Mouse (Mus musculus) C2C12 (cell line): ENCODE results near the gene Ahsa1. TPM values are rescaled to one million over a fixed set of nuclear protein-coding genes. Genes with fewer than 3 reads are reported as not detected.

Experiments
- H3K27me3 ChIP-seq: one replicate; pipeline ENCODE4 v1.6.1; 2011; ENCODE audit not compliant: control insufficient read depth, insufficient read depth, insufficient read length
- H3K36me3 ChIP-seq: one replicate; pipeline ENCODE4 v1.6.1; 2011; ENCODE audit not compliant: control insufficient read depth, insufficient read depth
- H3K4me3 ChIP-seq: one replicate; pipeline ENCODE4 v1.5.1; 2011; ENCODE audit warnings: mild to moderate bottlenecking, control low read depth; ENCODE audit not compliant: poor library complexity, insufficient read depth, severe bottlenecking
- H3K79me2 ChIP-seq: one replicate; pipeline ENCODE4 v1.6.1; 2011; ENCODE audit not compliant: control insufficient read depth, insufficient read depth
- H3K79me3 ChIP-seq: one replicate; pipeline ENCODE4 v1.6.1; 2011; ENCODE audit warnings: low read depth, control low read depth
- H3ac ChIP-seq: one replicate; pipeline ENCODE3; 2011; ENCODE audit warnings: low read depth; ENCODE audit not compliant: control insufficient read depth, insufficient read length
- CEBPB ChIP-seq: IDR thresholded peaks from one replicate; pipeline ENCODE4 v1.6.1; 2011; ENCODE audit warnings: low read depth, mild to moderate bottlenecking, control low read depth, moderate library complexity
- CTCF ChIP-seq: IDR thresholded peaks from one replicate; pipeline ENCODE4 v1.5.1; 2011; ENCODE audit not compliant: control insufficient read depth, insufficient read depth, insufficient read length
- FOSL1 ChIP-seq: IDR thresholded peaks from one replicate; pipeline ENCODE4 v1.8.0; 2011; ENCODE audit warnings: mild to moderate bottlenecking, low read length; ENCODE audit not compliant: poor library complexity, insufficient read depth, severe bottlenecking
- MAX ChIP-seq: IDR thresholded peaks from one replicate; pipeline ENCODE4 v1.6.1; 2011; ENCODE audit warnings: mild to moderate bottlenecking, control low read depth
- MYOD1 ChIP-seq: IDR thresholded peaks from one replicate; pipeline ENCODE4 v1.6.1; 2011; ENCODE audit warnings: low read depth; ENCODE audit not compliant: control insufficient read depth, insufficient read length
- MYOG ChIP-seq: IDR thresholded peaks from one replicate; pipeline ENCODE4 v1.6.1; 2011; ENCODE audit not compliant: control insufficient read depth, insufficient read length; ENCODE audit errors: extremely low read depth
- USF1 ChIP-seq: IDR thresholded peaks from one replicate; pipeline ENCODE4 v1.6.1; 2011; ENCODE audit warnings: low read depth, mild to moderate bottlenecking, control low read depth, moderate library complexity
- polyA plus RNA-seq: library from polyadenylated mRNA; unstranded; fragments of >200 nt; fragmentation: generic; extraction: Trizol; gene quantifications from one replicate; pipeline ENCODE4 v1.2.1, GENCODE M21; 2012; ENCODE audit warnings: missing spikeins

Ahsa1 gene
- polyA plus RNA-seq, 1 experiment, result 226 TPM

- Histone ChIP-seq H3K79me3 (no peaks in the 10 kb centered on the region), H3K4me3 (no peak overlapping the region), H3ac (no peak overlapping the region), H3K79me2 (no peaks in the 10 kb centered on the region), H3K27me3 (no peaks in the 10 kb centered on the region), H3K36me3 (peaks cover 67% of the 10 kb centered on the region)
- no peak for TF ChIP-seq CEBPB
- no peak for TF ChIP-seq CTCF
- TF ChIP-seq FOSL1, result no peak
- no peak for TF ChIP-seq MYOD1
- TF ChIP-seq USF1, result no peak
- no peak for TF ChIP-seq MYOG
- no peak for TF ChIP-seq MAX
These were observed 9.7 kb upstream of the Ahsa1 start for GRCm38 (mm10) chr12:87256629-87257028.

GRCm38 (mm10) chr12:87260562-87260961 lies 5.7 kb upstream of the Ahsa1 start:
- peaks cover 7% of the 10 kb centered on the region for H3K79me3 ChIP-seq
- peaks cover 50% of the 10 kb centered on the region for H3K36me3 ChIP-seq
- H3K4me3 ChIP-seq, result no peak overlapping the region
- no peak overlapping the region for H3ac ChIP-seq
- H3K79me2 ChIP-seq, result peaks cover 17% of the 10 kb centered on the region
- H3K27me3 ChIP-seq, result no peaks in the 10 kb centered on the region
- TF ChIP-seq MYOD1 (no peak), FOSL1 (no peak), MYOG (no peak), CTCF (no peak), USF1 (no peak), CEBPB (no peak), MAX (no peak)

- H3ac ChIP-seq, result peak overlapping the region; percentile 82
- TF ChIP-seq USF1, result no peak
- no peak for TF ChIP-seq MYOG
- no peak for TF ChIP-seq FOSL1
- no peak for TF ChIP-seq CTCF
- no peak for TF ChIP-seq MYOD1
- TF ChIP-seq MAX, result no peak
- no peak for TF ChIP-seq CEBPB
- H3K79me3 ChIP-seq, result peaks cover 31% of the 10 kb centered on the region
- H3K4me3 ChIP-seq, result peak overlapping the region; percentile 85
- peaks cover 57% of the 10 kb centered on the region for H3K79me2 ChIP-seq
- H3K36me3 ChIP-seq, result peaks cover 48% of the 10 kb centered on the region
- H3K27me3 ChIP-seq, result no peaks in the 10 kb centered on the region
These were observed 835 bp upstream of the Ahsa1 start for GRCm38 (mm10) chr12:87265444-87265843.

- Histone ChIP-seq H3K79me2 (peaks cover 57% of the 10 kb centered on the region), H3K4me3 (peak overlapping the region; percentile 85), H3K79me3 (peaks cover 31% of the 10 kb centered on the region), H3K27me3 (no peaks in the 10 kb centered on the region), H3K36me3 (peaks cover 48% of the 10 kb centered on the region), H3ac (peak overlapping the region; percentile 95)
- no peak for TF ChIP-seq CEBPB
- TF ChIP-seq MYOG, result no peak
- no peak for TF ChIP-seq USF1
- no peak for TF ChIP-seq MAX
- no peak for TF ChIP-seq MYOD1
- no peak for TF ChIP-seq FOSL1
- no peak for TF ChIP-seq CTCF
These were observed 736 bp downstream of the Ahsa1 start for GRCm38 (mm10) chr12:87266827-87267603.

GRCm38 (mm10) chr12:87267682-87268081 lies 1.4 kb downstream of the Ahsa1 start:
- H3K4me3 ChIP-seq, result peak overlapping the region; percentile 85
- no peaks in the 10 kb centered on the region for H3K27me3 ChIP-seq
- H3ac ChIP-seq, result peak overlapping the region; percentile 45
- no peak for TF ChIP-seq FOSL1
- TF ChIP-seq CTCF, result peak; percentile 17
- TF ChIP-seq MAX, result no peak
- H3K79me3 ChIP-seq, result peaks cover 31% of the 10 kb centered on the region
- H3K79me2 ChIP-seq, result peaks cover 57% of the 10 kb centered on the region
- peaks cover 49% of the 10 kb centered on the region for H3K36me3 ChIP-seq
